27 mouse cellular contexts compared by ENCODE assay signal in genomic region chr17:30492191-30492590, GRCm38 (mm10).
"Had no signal": no experiment of that assay in that cellular context is flagged by ENCODE, and none has a peak within 500 bp of the region (broad histone marks: within the 10 kb centered on the region; RNA-seq: fewer than 3 reads in every experiment).

No protein-coding gene starts in this region.

- H3K9me3 ChIP-seq: limb, embryonic 10.5 days; limb, embryonic 12.5 days; limb, embryonic 13.5 days; limb, embryonic 15.5 days; liver, embryonic 12.5 days; liver, embryonic 13.5 days; liver, embryonic 15.5 days; lung, embryonic 15.5 days; midbrain, embryonic 10.5 days; midbrain, embryonic 12.5 days; midbrain, embryonic 13.5 days; midbrain, embryonic 15.5 days had no signal

- H3K27me3 ChIP-seq: limb, embryonic 12.5 days; limb, embryonic 13.5 days; limb, embryonic 15.5 days; liver, embryonic 12.5 days; liver, embryonic 13.5 days; liver, embryonic 15.5 days; lung, embryonic 15.5 days; megakaryocyte, embryonic 14.5 days; midbrain, embryonic 12.5 days; midbrain, embryonic 13.5 days; midbrain, embryonic 15.5 days had no signal

- H3K36me3 ChIP-seq: limb, embryonic 10.5 days; limb, embryonic 15.5 days; liver, embryonic 15.5 days; lung, embryonic 15.5 days; midbrain, embryonic 12.5 days; midbrain, embryonic 15.5 days had no signal

- DNase-seq: left cerebral cortex, postnatal 4 days; liver; liver, embryonic 13.5 days; liver, postnatal 0 days; lung, adult 18-20 months; lung, adult 2 months; lung, embryonic 14.5 days; lung, postnatal 10 days; lung, postnatal 14 days; lung, postnatal 36 days; lung, postnatal 4 days; midbrain, embryonic 14.5 days had no signal

- H3K4me1 ChIP-seq: limb, embryonic 10.5 days; limb, embryonic 12.5 days; limb, embryonic 13.5 days; limb, embryonic 15.5 days; liver, embryonic 12.5 days; liver, embryonic 13.5 days; liver, embryonic 15.5 days; lung, embryonic 15.5 days had no signal

- H3K27ac ChIP-seq: limb, embryonic 10.5 days; limb, embryonic 12.5 days; limb, embryonic 13.5 days; limb, embryonic 15.5 days; liver, embryonic 12.5 days; liver, embryonic 13.5 days; liver, embryonic 14.5 days; liver, embryonic 15.5 days; lung, embryonic 15.5 days; macrophage; midbrain, embryonic 10.5 days; midbrain, embryonic 12.5 days; midbrain, embryonic 13.5 days; midbrain, embryonic 15.5 days had no signal

- H3K4me3 ChIP-seq: limb, embryonic 10.5 days; limb, embryonic 12.5 days; limb, embryonic 13.5 days; limb, embryonic 15.5 days; liver, embryonic 12.5 days; liver, embryonic 13.5 days; liver, embryonic 15.5 days; lung, embryonic 15.5 days; megakaryocyte, embryonic 14.5 days; midbrain, embryonic 10.5 days; midbrain, embryonic 12.5 days; midbrain, embryonic 13.5 days; midbrain, embryonic 15.5 days; myocyte had no signal
